Mouse (Mus musculus) liver, embryonic 16.5 days (tissue): ENCODE results near the gene Reg3a. TPM values are rescaled to one million over a fixed set of nuclear protein-coding genes. Genes with fewer than 3 reads are reported as not detected.
"Not testable (repeated sequence)": the region's sequence is repeated elsewhere in the genome, so short reads cannot be mapped to it uniquely, and the experiment has no call there.

ENCODE experiments used
- ATAC-seq: fragments of 200-750 bp; cut with Nextera tagmentation; 2 replicates; pipeline ENCODE4 v1.8.0; 2017; ENCODE audit warnings: low read depth, mild to moderate bottlenecking, moderate number of reproducible peaks, moderate library complexity
- H3K27ac ChIP-seq: fragments of 300-500 bp; sonication (generic); 2 replicates; pipeline ENCODE4 v1.5.1; 2014; ENCODE audit warnings: mild to moderate bottlenecking, low read length
- H3K27me3 ChIP-seq: fragments of 300-500 bp; sonication (generic); 2 replicates; pipeline ENCODE4 v1.6.1; 2014; ENCODE audit warnings: low read depth, low read length, mixed read lengths; ENCODE audit not compliant: control insufficient read depth, insufficient read depth
- H3K36me3 ChIP-seq: fragments of 300-500 bp; sonication (generic); 2 replicates; pipeline ENCODE4 v1.6.1; 2014; ENCODE audit warnings: mild to moderate bottlenecking; ENCODE audit not compliant: control insufficient read depth, insufficient read depth
- H3K4me1 ChIP-seq: fragments of 300-500 bp; sonication (generic); 2 replicates; pipeline ENCODE4 v1.6.1; 2014; ENCODE audit warnings: low read depth, low read length, mixed read lengths; ENCODE audit not compliant: control insufficient read depth
- H3K4me2 ChIP-seq: fragments of 300-500 bp; sonication (generic); 2 replicates; pipeline ENCODE4 v1.6.1; 2014; ENCODE audit warnings: low read depth, low read length, mixed read lengths
- H3K4me3 ChIP-seq: fragments of 300-500 bp; sonication (generic); 2 replicates; pipeline ENCODE4 v1.5.1; 2014; ENCODE audit warnings: low read depth, mild to moderate bottlenecking, low read length
- H3K9ac ChIP-seq: fragments of 300-500 bp; sonication (generic); 2 replicates; pipeline ENCODE4 v1.6.1; 2014; ENCODE audit warnings: low read depth, low read length
- H3K9me3 ChIP-seq: fragments of 300-500 bp; sonication (generic); replicated peaks from 2 replicates; pipeline ENCODE4 v1.6.1; 2016; ENCODE audit warnings: low read length; ENCODE audit not compliant: control insufficient read depth
- WGBS: fragments of 180-500 bp; shearing (Covaris S2); extraction: QIAGEN DNeasy Blood & Tissue Kit; methylation state at CpG from one replicate; pipeline ENCODE4 v1.1.7; 2014; ENCODE audit not compliant: insufficient replicate concordance; 5-methylcytosine and 5-hydroxymethylcytosine counted together
- polyA plus RNA-seq: library from polyadenylated mRNA; unstranded; fragments of >200 nt; fragmentation: Nextera tagmentation; extraction: Ambion mirVana; gene quantifications from 2 replicates; pipeline ENCODE4 v1.2.1, GENCODE M21; 2015

The Reg3a gene
- polyA plus RNA-seq, 1 experiment from 2014 or later, result not detected

DNA sequence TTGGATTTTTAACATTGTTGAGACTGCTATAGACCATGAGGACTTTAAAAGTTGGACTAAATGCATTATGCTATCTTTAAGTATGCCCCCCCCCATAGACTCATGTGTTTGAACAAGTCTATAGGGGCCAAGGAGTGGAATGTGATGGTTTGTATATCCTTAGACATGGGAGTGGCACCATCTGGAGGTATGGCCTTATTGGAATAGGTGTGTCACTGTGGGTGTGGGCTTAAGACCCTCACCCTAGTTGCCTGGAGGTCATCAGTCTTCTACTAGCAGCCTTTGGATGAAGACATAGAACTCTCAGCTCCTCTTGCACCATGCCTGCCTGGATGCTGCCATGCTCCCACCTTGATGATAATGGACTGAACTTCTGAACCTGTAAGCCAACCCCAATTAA lies 41.9 kb downstream of the Reg3a start, which contains the start of gene Reg1:
Reg1 (plus strand) TSS at position 301 of the 400 bp plus-strand sequence.
- not testable (repeated sequence) for H3K9me3 ChIP-seq, H3K36me3 ChIP-seq, ATAC-seq, H3K4me2 ChIP-seq, H3K4me1 ChIP-seq, H3K9ac ChIP-seq, H3K27ac ChIP-seq, H3K27me3 ChIP-seq, H3K4me3 ChIP-seq

DNA sequence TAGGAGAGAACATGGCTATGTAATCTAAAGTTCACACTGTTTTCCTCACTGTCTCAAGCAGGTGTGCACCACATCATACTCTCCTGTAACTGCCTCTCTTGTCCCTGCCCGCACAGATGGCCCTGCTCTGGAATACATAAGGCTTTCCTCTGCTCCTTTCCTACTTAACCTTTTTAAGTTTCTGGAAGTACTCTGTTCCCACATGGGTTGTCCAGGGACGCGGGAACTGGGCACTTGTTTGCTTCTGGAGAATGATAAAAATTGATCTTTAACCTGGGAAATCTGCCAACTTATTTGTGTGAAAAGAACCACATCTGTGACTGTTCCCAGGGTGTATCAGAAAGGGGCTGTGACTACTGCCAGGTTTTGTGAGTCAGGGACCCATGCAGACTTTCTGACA lies 45.0 kb downstream of the Reg3a start:
- no peak for ATAC-seq
- WGBS, result 65% methylated on average over 3 of the region's 3 CpGs

More for the DNA sequence above, 45.0 kb downstream of the Reg3a start:
- H3K27ac ChIP-seq, result no peak overlapping the region
- no peaks in the 10 kb centered on the region for H3K4me1 ChIP-seq
- no peaks in the 10 kb centered on the region for H3K27me3 ChIP-seq
- no peaks in the 10 kb centered on the region for H3K36me3 ChIP-seq
- H3K9ac ChIP-seq, result no peak overlapping the region
- no peak overlapping the region for H3K4me3 ChIP-seq
- no peak overlapping the region for H3K4me2 ChIP-seq
- no peaks in the 10 kb centered on the region for H3K9me3 ChIP-seq

Other genes with a start within 250 kb of the Reg3a start
- 0.22 TPM in 1 of 2 replicates, not detected in the other for gene Reg3b, start 10.1 kb upstream of the Reg3a start, polyA plus RNA-seq
- not detected in 2 replicates for gene Reg3d, start 1.8 kb upstream of the Reg3a start, polyA plus RNA-seq
- not detected in 2 replicates for gene Reg2, start 14.9 kb downstream of the Reg3a start, polyA plus RNA-seq
- 0.44 and 2.3 TPM in 2 replicates for gene Reg1, start 42.0 kb downstream of the Reg3a start, polyA plus RNA-seq
- not detected in 2 replicates for gene Reg3g, start 88.2 kb downstream of the Reg3a start, polyA plus RNA-seq